In genomic region chr6:42186230-42186629, GRCm38 (mm10) we compare ENCODE assay signal across 17 mouse cellular contexts. TPM values are rescaled to one million over a fixed set of nuclear protein-coding genes. Genes with fewer than 3 reads are reported as not detected.
DNase-seq lines count a peak whose midpoint lies in the region; ATAC-seq lines count a peak whose summit lies in the region.
"Had no signal": no experiment of that assay in that cellular context is flagged by ENCODE, and none has a peak within 500 bp of the region (broad histone marks: within the 10 kb centered on the region; RNA-seq: fewer than 3 reads in every experiment).

No protein-coding gene starts in this region.

- H3K9ac ChIP-seq in hindbrain, embryonic 11.5 days (ENCODE audit: low read depth, low read length), result no peak overlapping the region
- no peak overlapping the region for H3K9ac ChIP-seq in hindbrain, embryonic 14.5 days
- no peak overlapping the region for H3K9ac ChIP-seq in forebrain, embryonic 14.5 days (ENCODE audit: low read length)
- H3K9ac ChIP-seq: liver, postnatal 0 days had no signal

- H3K36me3 ChIP-seq in hindbrain, embryonic 11.5 days (ENCODE audit: control insufficient read depth, insufficient read depth, low read length), result no peaks in the 10 kb centered on the region
- no peaks in the 10 kb centered on the region for H3K36me3 ChIP-seq in hindbrain, embryonic 14.5 days (replicated peaks; ENCODE audit: control insufficient read depth, insufficient read depth)
- no peaks in the 10 kb centered on the region for H3K36me3 ChIP-seq in forebrain, embryonic 14.5 days (ENCODE audit: control insufficient read depth, insufficient read depth, low read length)
- H3K36me3 ChIP-seq: midbrain, embryonic 10.5 days had no signal

- H3K4me2 ChIP-seq in hindbrain, embryonic 11.5 days (replicated peaks; ENCODE audit: low read depth, low read length), result no peak overlapping the region
- H3K4me2 ChIP-seq in hindbrain, embryonic 14.5 days (replicated peaks), result no peak overlapping the region
- H3K4me2 ChIP-seq in forebrain, embryonic 14.5 days (ENCODE audit: low read length), result no peak overlapping the region
- H3K4me2 ChIP-seq: heart, embryonic 11.5 days had no signal

- no peak overlapping the region for H3K27ac ChIP-seq in hindbrain, embryonic 11.5 days (ENCODE audit: low read depth, low read length)
- no peak overlapping the region for H3K27ac ChIP-seq in hindbrain, embryonic 14.5 days
- H3K27ac ChIP-seq in forebrain, embryonic 14.5 days (ENCODE audit: low read depth, low read length), result no peak overlapping the region
- H3K27ac ChIP-seq: midbrain, embryonic 10.5 days had no signal

- 45% methylated on average over 3 of the region's 3 CpGs for WGBS in hindbrain, embryonic 11.5 days
- 59% methylated on average over 3 of the region's 3 CpGs for WGBS in hindbrain, embryonic 14.5 days
- WGBS in forebrain, embryonic 14.5 days, result 52% methylated on average over 3 of the region's 3 CpGs

- no peaks in the 10 kb centered on the region for H3K9me3 ChIP-seq in hindbrain, embryonic 11.5 days (ENCODE audit: control insufficient read depth, low read length)
- H3K9me3 ChIP-seq in hindbrain, embryonic 14.5 days (ENCODE audit: control insufficient read depth, low read length), result no peaks in the 10 kb centered on the region
- no peaks in the 10 kb centered on the region for H3K9me3 ChIP-seq in forebrain, embryonic 14.5 days (replicated peaks; ENCODE audit: control insufficient read depth, low read length)
- H3K9me3 ChIP-seq: midbrain, embryonic 10.5 days had no signal

- ATAC-seq in hindbrain, embryonic 11.5 days (ENCODE audit: low FRiP score), result no peak
- no peak for ATAC-seq in hindbrain, embryonic 14.5 days (ENCODE audit: low FRiP score)
- peak; percentile 62 to 71; a peak in 3 of 4 replicates for ATAC-seq in hematopoietic stem cell, adult 5-6 weeks (replicated peaks in 1 of 2; ENCODE audit: insufficient read depth in 1 of 2, low FRiP score in 2 of 2, low TSS enrichment in 1 of 2, low read depth in 1 of 2, poor library complexity in 2 of 2, severe bottlenecking in 2 of 2)
- ATAC-seq in forebrain, embryonic 14.5 days, result no peak
- ATAC-seq: liver, postnatal 0 days had no signal

- H3K27me3 ChIP-seq in hindbrain, embryonic 11.5 days (ENCODE audit: control insufficient read depth, insufficient read depth, low read length), result no peaks in the 10 kb centered on the region
- no peaks in the 10 kb centered on the region for H3K27me3 ChIP-seq in hindbrain, embryonic 14.5 days (ENCODE audit: control insufficient read depth, insufficient read depth, low read length)
- no peaks in the 10 kb centered on the region for H3K27me3 ChIP-seq in forebrain, embryonic 14.5 days (replicated peaks; ENCODE audit: control insufficient read depth, insufficient read depth, low read length)

- peak; percentile 1 for DNase-seq in hindbrain, embryonic 11.5 days (ENCODE audit: low spot score)
- no peak for DNase-seq in hindbrain, embryonic 14.5 days (ENCODE audit: low spot score)
- DNase-seq in 3T3-L1 (ENCODE audit: low read depth, low spot score) (peak; percentile 38), ES-CJ7 (ENCODE audit: low read depth, low spot score) (peak; percentile 41)
- DNase-seq in urinary bladder, postnatal 36 days (ENCODE audit: low spot score in 2 of 2), result no peak
- DNase-seq in forebrain, embryonic 14.5 days (ENCODE audit: low spot score), result no peak
- DNase-seq in layer of hippocampus, postnatal 25 days (ENCODE audit: extremely low spot score in 1 of 2, low spot score in 1 of 2), result no peak
- DNase-seq: adrenal gland, postnatal 36 days; cerebellum, adult 11 months; embryo, embryonic 11 days; liver, postnatal 0 days had no signal

- no peaks in the 10 kb centered on the region for H3K4me1 ChIP-seq in hindbrain, embryonic 11.5 days (replicated peaks; ENCODE audit: control insufficient read depth, insufficient read depth, low read length)
- H3K4me1 ChIP-seq in hindbrain, embryonic 14.5 days (replicated peaks; ENCODE audit: control insufficient read depth, insufficient read depth, low read length), result no peaks in the 10 kb centered on the region
- no peaks in the 10 kb centered on the region for H3K4me1 ChIP-seq in forebrain, embryonic 14.5 days (ENCODE audit: control insufficient read depth, insufficient read depth, low read length)
- H3K4me1 ChIP-seq: midbrain, embryonic 10.5 days had no signal

- H3K4me3 ChIP-seq in hindbrain, embryonic 11.5 days (ENCODE audit: low read depth, low read length), result no peak overlapping the region
- no peak overlapping the region for H3K4me3 ChIP-seq in hindbrain, embryonic 14.5 days (replicated peaks; ENCODE audit: low read length)
- H3K4me3 ChIP-seq in forebrain, embryonic 14.5 days (ENCODE audit: low read depth, low read length), result no peak overlapping the region
- H3K4me3 ChIP-seq: midbrain, embryonic 10.5 days; myocyte had no signal

RNA-seq across cellular contexts. Expression of gene Tas2r144, which starts 28.9 kb away (rescaled TPM):
- not detected in 2 replicates for polyA plus RNA-seq in hindbrain, embryonic 11.5 days (2014; fragmentation: Nextera tagmentation; extraction: Ambion mirVana)
- not detected in 2 replicates for polyA plus RNA-seq in hindbrain, embryonic 14.5 days (2014; fragmentation: Nextera tagmentation; extraction: Ambion mirVana)
- total RNA-seq in hematopoietic stem cell, adult 5-6 weeks (2017), result not detected in 2 replicates
- polyA plus RNA-seq in forebrain, embryonic 14.5 days (2014; fragmentation: Nextera tagmentation; extraction: Ambion mirVana), result not detected in 2 replicates
- total RNA-seq in layer of hippocampus, postnatal 25 days (2021), result not detected
- total RNA-seq: adrenal gland, postnatal 36 days; ES-E14; left cerebral cortex, postnatal 25 days had no signal
- polyA plus RNA-seq: heart, embryonic 11.5 days; liver, postnatal 0 days; midbrain, embryonic 10.5 days; myocyte had no signal

RNA-seq across cellular contexts. Expression of gene Tas2r139, which starts 45.5 kb away (rescaled TPM):
- not detected in 2 replicates for polyA plus RNA-seq in hindbrain, embryonic 11.5 days (2014; fragmentation: Nextera tagmentation; extraction: Ambion mirVana)
- polyA plus RNA-seq in hindbrain, embryonic 14.5 days (2014; fragmentation: Nextera tagmentation; extraction: Ambion mirVana), result not detected in 2 replicates
- not detected in 2 replicates for total RNA-seq in hematopoietic stem cell, adult 5-6 weeks (2017)
- polyA plus RNA-seq in forebrain, embryonic 14.5 days (2014; fragmentation: Nextera tagmentation; extraction: Ambion mirVana), result not detected in 2 replicates
- not detected for total RNA-seq in layer of hippocampus, postnatal 25 days (2021)
- total RNA-seq: adrenal gland, postnatal 36 days; ES-E14; left cerebral cortex, postnatal 25 days had no signal
- polyA plus RNA-seq: heart, embryonic 11.5 days; liver, postnatal 0 days; midbrain, embryonic 10.5 days; myocyte had no signal

RNA-seq across cellular contexts. Expression of gene Gstk1, which starts 59.5 kb away (rescaled TPM):
- polyA plus RNA-seq in hindbrain, embryonic 11.5 days (2014; fragmentation: Nextera tagmentation; extraction: Ambion mirVana), result 15.7 and 20.2 TPM in 2 replicates
- 11.6 and 12.1 TPM in 2 replicates for polyA plus RNA-seq in hindbrain, embryonic 14.5 days (2014; fragmentation: Nextera tagmentation; extraction: Ambion mirVana)
- 19.0 and 25.7 TPM in 2 replicates for total RNA-seq in hematopoietic stem cell, adult 5-6 weeks (2017)
- polyA plus RNA-seq in forebrain, embryonic 14.5 days (2014; fragmentation: Nextera tagmentation; extraction: Ambion mirVana), result 9.9 and 13.1 TPM in 2 replicates
- 10 to 100 TPM; 10.2 to 13.7 TPM for total RNA-seq in layer of hippocampus, postnatal 25 days (2021)

Comparison
In these comparisons a context has a peak if more than half of its experiments do, and no peak if none do; other contexts are left out.
1. DNase-seq: peak in hindbrain, embryonic 11.5 days (single experiment), 3T3-L1 (single experiment) and ES-CJ7 (single experiment); none in hindbrain, embryonic 14.5 days (single experiment), urinary bladder, postnatal 36 days (0 of 2), forebrain, embryonic 14.5 days (single experiment) and layer of hippocampus, postnatal 25 days (0 of 2).
2. ATAC-seq: peak in hematopoietic stem cell, adult 5-6 weeks (2 of 2); none in hindbrain, embryonic 11.5 days (single experiment), hindbrain, embryonic 14.5 days (single experiment) and forebrain, embryonic 14.5 days (single experiment).